Mouse (Mus musculus): ENCODE measurements at regions not wholly inside any gene's neighbourhood (a gene's known extent, or its start where the extent isn't known, plus 50 kb on each side); places are given as distances from the start of the nearest gene placed in this dataset.

DNA sequence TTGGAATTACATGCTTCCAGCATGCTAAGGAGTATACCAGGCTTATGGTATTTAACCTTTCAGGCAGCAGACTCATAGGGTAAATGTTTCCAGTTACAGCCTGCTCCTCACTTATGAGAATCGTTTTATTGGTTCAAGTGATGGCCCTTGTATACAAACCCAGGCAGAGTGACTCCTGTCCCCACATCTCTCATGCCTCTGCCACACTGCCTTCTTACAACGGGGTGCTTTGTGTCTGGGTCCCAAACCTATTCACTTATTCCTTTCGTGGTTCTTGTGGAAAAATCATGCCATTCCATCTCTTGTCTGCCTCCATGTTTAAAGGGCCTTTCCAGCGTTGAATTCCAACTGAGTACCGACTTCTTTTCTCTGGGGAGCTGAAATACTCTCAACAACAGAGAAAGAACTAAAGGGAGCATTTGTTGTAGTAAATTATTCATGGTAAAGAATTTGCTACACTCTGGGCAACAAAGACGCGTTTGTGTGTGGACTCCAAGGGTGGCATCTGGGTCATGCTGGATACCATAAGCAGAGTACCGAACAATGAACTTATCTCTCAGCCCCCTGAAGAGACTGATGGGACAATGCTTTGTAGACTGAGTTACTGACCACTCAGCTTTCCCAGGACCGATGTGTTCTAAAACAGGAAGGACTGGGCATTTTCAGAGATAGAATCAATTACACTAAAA, 291.6 kb downstream of the Pten start:
- no peaks in the 10 kb centered on the region for H3K36me3 ChIP-seq (ENCODE audit: control insufficient read depth, insufficient read depth)
- H3K27me3 ChIP-seq (ENCODE audit: control insufficient read depth, insufficient read depth, insufficient read length) = no peaks in the 10 kb centered on the region
- no peak overlapping the region for H3K4me3 ChIP-seq (ENCODE audit: insufficient read depth, poor library complexity, severe bottlenecking)
- no peak overlapping the region for H3ac ChIP-seq (ENCODE audit: control insufficient read depth, insufficient read length, low read depth)
- no peaks in the 10 kb centered on the region for H3K79me3 ChIP-seq (ENCODE audit: low read depth)
- no peak for TF ChIP-seq FOSL1 (IDR thresholded peaks at IDR 0.05; ENCODE audit: insufficient read depth, low read length, poor library complexity, severe bottlenecking)
- no peak for TF ChIP-seq MAX (IDR thresholded peaks at IDR 0.05)
- TF ChIP-seq USF1 (IDR thresholded peaks at IDR 0.05; ENCODE audit: low read depth) = no peak
- no peak for TF ChIP-seq MYOG (IDR thresholded peaks at IDR 0.05; ENCODE audit: control insufficient read depth, extremely low read depth, insufficient read length)
- no peak for TF ChIP-seq CEBPB (IDR thresholded peaks at IDR 0.05; ENCODE audit: low read depth)
- TF ChIP-seq MYOD1 (IDR thresholded peaks at IDR 0.05; ENCODE audit: control insufficient read depth, insufficient read length, low read depth) = no peak
- TF ChIP-seq CTCF (IDR thresholded peaks at IDR 0.05; ENCODE audit: control insufficient read depth, insufficient read depth, insufficient read length) = no peak
- H3K79me2 ChIP-seq (ENCODE audit: control insufficient read depth, insufficient read depth) = no peaks in the 10 kb centered on the region

DNA sequence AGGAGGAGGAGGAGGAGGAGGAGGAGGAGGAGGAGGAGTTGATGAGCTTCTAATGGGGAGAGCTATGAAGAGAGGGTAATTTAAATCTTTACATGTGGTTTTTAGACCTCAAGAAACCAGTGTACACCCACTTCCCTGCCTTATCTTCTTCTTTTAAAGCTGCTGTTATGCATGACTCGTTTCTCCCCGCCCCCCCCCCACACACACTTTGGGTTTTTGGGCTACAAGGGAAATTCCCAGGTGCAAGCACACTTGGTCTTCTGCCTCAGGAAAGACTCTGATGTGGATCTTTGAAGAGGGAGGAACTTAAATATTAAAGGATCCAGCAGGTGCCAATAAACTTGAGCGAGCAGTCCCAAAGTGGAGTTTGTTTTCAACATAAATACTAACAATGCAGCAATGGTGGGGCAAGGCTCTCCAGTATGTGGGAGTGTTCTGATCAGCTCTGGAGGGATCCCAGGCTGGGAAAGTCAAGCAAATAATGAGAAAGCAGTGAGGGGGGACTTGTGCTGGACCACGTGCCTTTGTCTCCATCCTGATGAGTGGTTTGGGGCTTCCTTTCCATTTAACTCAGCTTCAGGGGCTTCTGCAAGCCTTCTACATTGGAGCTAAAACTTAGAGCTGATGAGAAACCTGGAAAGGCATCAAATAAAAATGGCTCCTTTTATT, 296.0 kb downstream of the Pten start:
- no peaks in the 10 kb centered on the region for H3K36me3 ChIP-seq (ENCODE audit: control insufficient read depth, insufficient read depth)
- no peaks in the 10 kb centered on the region for H3K79me2 ChIP-seq (ENCODE audit: control insufficient read depth, insufficient read depth)
- TF ChIP-seq CEBPB (IDR thresholded peaks at IDR 0.05; ENCODE audit: low read depth) (no peak), MYOG (IDR thresholded peaks at IDR 0.05; ENCODE audit: control insufficient read depth, extremely low read depth, insufficient read length) (no peak), CTCF (IDR thresholded peaks at IDR 0.05; ENCODE audit: control insufficient read depth, insufficient read depth, insufficient read length) (no peak), MAX (IDR thresholded peaks at IDR 0.05) (no peak), FOSL1 (IDR thresholded peaks at IDR 0.05; ENCODE audit: insufficient read depth, low read length, poor library complexity, severe bottlenecking) (no peak)
- no peaks in the 10 kb centered on the region for H3K79me3 ChIP-seq (ENCODE audit: low read depth)
- H3K27me3 ChIP-seq (ENCODE audit: control insufficient read depth, insufficient read depth, insufficient read length) = no peaks in the 10 kb centered on the region
- H3K4me3 ChIP-seq (ENCODE audit: insufficient read depth, poor library complexity, severe bottlenecking) = no peak overlapping the region
- no peak overlapping the region for H3ac ChIP-seq (ENCODE audit: control insufficient read depth, insufficient read length, low read depth)

DNA sequence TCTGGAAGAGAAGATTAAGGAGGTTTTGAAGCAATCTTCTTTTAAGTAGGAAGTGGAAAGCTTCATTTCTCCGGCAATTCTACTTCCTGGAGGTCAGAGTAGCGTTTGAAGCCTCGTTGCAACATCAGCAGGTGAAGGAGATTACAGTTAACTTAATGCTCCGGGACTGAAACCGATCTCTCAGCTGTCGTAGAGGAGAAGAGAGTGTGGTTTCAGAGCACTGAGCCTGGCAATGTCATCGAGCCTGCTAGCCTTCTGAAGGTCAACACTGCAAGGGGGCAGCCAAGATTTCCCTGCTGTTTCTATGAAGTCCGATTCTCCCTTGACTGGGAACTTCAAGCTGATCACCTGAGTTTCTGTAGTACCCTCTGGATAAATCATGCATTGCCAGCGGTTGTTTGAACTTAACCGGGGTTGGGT, 299.1 kb downstream of the Pten start:
- TF ChIP-seq MAX (IDR thresholded peaks at IDR 0.05) (no peak), CTCF (IDR thresholded peaks at IDR 0.05; ENCODE audit: control insufficient read depth, insufficient read depth, insufficient read length) (no peak), FOSL1 (IDR thresholded peaks at IDR 0.05; ENCODE audit: insufficient read depth, low read length, poor library complexity, severe bottlenecking) (no peak), USF1 (IDR thresholded peaks at IDR 0.05; ENCODE audit: low read depth) (no peak), MYOG (IDR thresholded peaks at IDR 0.05; ENCODE audit: control insufficient read depth, extremely low read depth, insufficient read length) (no peak), CEBPB (IDR thresholded peaks at IDR 0.05; ENCODE audit: low read depth) (no peak), MYOD1 (IDR thresholded peaks at IDR 0.05; ENCODE audit: control insufficient read depth, insufficient read length, low read depth) (no peak)
- Histone ChIP-seq H3K79me2 (ENCODE audit: control insufficient read depth, insufficient read depth) (no peaks in the 10 kb centered on the region), H3ac (ENCODE audit: control insufficient read depth, insufficient read length, low read depth) (no peak overlapping the region), H3K36me3 (ENCODE audit: control insufficient read depth, insufficient read depth) (no peaks in the 10 kb centered on the region), H3K27me3 (ENCODE audit: control insufficient read depth, insufficient read depth, insufficient read length) (no peaks in the 10 kb centered on the region), H3K4me3 (ENCODE audit: insufficient read depth, poor library complexity, severe bottlenecking) (no peak overlapping the region), H3K79me3 (ENCODE audit: low read depth) (no peaks in the 10 kb centered on the region)

DNA sequence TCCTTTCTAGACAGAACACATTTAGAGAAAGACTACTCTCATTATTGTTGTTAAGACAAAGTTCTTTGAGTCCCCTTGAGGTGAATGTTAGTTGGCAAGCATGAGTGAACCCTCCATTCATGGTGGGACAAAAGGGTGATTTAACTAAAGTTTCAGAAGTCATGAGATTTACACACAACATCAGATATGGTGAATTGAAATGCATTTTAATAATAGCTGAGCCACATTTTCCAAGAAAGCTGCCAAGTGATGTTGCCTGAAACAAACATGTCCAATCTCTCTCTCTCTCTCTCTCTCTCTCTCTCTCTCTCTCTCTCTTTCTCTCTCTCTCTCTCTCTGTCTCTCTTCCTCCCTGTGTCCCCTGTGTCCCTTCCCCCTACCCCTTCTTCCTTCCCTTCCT, 303.7 kb downstream of the Pten start:
- H3K4me3 ChIP-seq (ENCODE audit: insufficient read depth, poor library complexity, severe bottlenecking) = no peak overlapping the region
- TF ChIP-seq FOSL1 (IDR thresholded peaks at IDR 0.05; ENCODE audit: insufficient read depth, low read length, poor library complexity, severe bottlenecking) (no peak), MYOD1 (IDR thresholded peaks at IDR 0.05; ENCODE audit: control insufficient read depth, insufficient read length, low read depth) (no peak), CTCF (IDR thresholded peaks at IDR 0.05; ENCODE audit: control insufficient read depth, insufficient read depth, insufficient read length) (no peak), CEBPB (IDR thresholded peaks at IDR 0.05; ENCODE audit: low read depth) (no peak)
- no peak overlapping the region for H3ac ChIP-seq (ENCODE audit: control insufficient read depth, insufficient read length, low read depth)
- H3K79me3 ChIP-seq (ENCODE audit: low read depth) = no peaks in the 10 kb centered on the region
- no peaks in the 10 kb centered on the region for H3K36me3 ChIP-seq (ENCODE audit: control insufficient read depth, insufficient read depth)
- no peaks in the 10 kb centered on the region for H3K27me3 ChIP-seq (ENCODE audit: control insufficient read depth, insufficient read depth, insufficient read length)
- H3K79me2 ChIP-seq (ENCODE audit: control insufficient read depth, insufficient read depth) = no peaks in the 10 kb centered on the region

DNA sequence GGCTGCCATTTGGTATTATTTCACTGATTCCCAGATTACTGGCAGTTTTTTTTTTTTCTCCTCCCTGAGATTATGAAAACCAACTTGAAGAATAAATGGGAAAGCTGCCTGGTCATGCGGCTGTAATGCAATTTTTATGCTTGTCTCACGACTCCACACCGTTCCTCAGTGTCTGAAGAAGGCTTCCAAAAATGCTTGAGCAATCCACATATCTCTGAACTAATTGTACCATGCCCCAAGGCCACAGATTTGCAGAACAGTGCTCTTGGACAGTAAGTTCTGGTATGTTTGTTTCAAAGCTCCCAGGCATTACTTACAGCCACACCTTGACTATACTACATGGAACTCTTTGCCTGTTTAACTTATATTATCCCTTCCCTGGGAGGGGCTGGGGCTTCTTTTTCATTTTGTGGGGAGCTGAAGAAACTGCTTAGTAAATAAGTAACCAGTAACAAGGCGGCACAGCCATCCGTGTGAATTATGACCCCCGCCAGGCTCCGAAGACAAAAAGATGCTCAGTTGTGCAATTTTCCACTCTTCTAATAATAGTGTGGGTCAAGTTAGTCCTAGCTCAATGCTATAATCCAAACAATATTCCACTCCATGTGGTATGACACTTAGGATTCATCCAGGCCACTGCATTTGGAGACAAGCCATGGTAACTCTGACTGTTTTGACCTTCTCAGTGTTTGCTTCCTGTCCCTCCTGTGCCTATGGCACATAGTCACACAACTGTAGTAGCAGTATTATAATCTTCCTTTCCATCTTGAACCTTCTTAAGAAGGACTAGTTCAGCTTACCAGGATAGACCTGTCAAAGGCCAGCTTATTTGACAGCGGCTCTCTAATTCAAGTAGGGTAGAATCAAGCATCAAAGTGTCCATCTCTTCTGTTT, 305.1 kb downstream of the Pten start:
- TF ChIP-seq CTCF (IDR thresholded peaks at IDR 0.05; ENCODE audit: control insufficient read depth, insufficient read depth, insufficient read length) (no peak), MYOG (IDR thresholded peaks at IDR 0.05; ENCODE audit: control insufficient read depth, extremely low read depth, insufficient read length) (no peak), MYOD1 (IDR thresholded peaks at IDR 0.05; ENCODE audit: control insufficient read depth, insufficient read length, low read depth) (no peak)
- Histone ChIP-seq H3ac (ENCODE audit: control insufficient read depth, insufficient read length, low read depth) (no peak overlapping the region), H3K36me3 (ENCODE audit: control insufficient read depth, insufficient read depth) (no peaks in the 10 kb centered on the region), H3K79me2 (ENCODE audit: control insufficient read depth, insufficient read depth) (no peaks in the 10 kb centered on the region), H3K27me3 (ENCODE audit: control insufficient read depth, insufficient read depth, insufficient read length) (no peaks in the 10 kb centered on the region), H3K4me3 (ENCODE audit: insufficient read depth, poor library complexity, severe bottlenecking) (no peak overlapping the region), H3K79me3 (ENCODE audit: low read depth) (no peaks in the 10 kb centered on the region)
